Mouse (Mus musculus): Measurements from ENCODE around the gene Cenpt. TPM values are rescaled to one million over a fixed set of nuclear protein-coding genes. Genes with fewer than 3 reads are reported as not detected.
A peak's percentile ranks its signal among the peaks of the same experiment; 100 is the strongest.

Gene Cenpt
- total and polyA plus RNA-seq, 2 experiments from 2014 or later = 12.9 to 28.3 TPM

DNA sequence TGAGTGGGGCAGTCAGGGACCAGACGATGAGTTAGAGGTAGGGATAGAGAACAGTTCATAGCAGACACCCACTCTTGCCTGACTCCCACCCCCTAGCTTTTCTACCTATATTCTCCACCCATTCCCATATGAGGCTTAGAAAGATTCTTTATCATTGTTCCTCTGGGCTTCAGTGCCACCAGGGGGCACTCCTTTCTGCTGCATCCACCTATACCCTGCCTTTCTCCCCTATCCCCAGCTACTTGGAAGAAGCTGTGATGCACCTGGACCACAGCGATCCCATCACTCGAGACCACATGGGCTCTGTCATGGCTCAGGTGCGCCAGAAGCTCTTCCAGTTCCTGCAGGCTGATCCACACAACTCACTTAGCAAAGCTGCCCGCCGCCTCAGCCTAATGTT is 39.4 kb upstream of the Cenpt start:
- ATAC-seq (ENCODE audit: insufficient read depth, low read depth) (no peak), DNase-seq (ENCODE audit: low spot score) (no peak)
- no peaks in the 10 kb centered on the region for H3K27me3 ChIP-seq (ENCODE audit: control insufficient read depth, insufficient read depth, low read length)
- no peaks in the 10 kb centered on the region for H3K4me1 ChIP-seq (ENCODE audit: control insufficient read depth, insufficient read depth)
- no peak overlapping the region for H3K4me2 ChIP-seq (ENCODE audit: low read depth, low read length)
- TF ChIP-seq CTCF (IDR thresholded peaks at IDR 0.05; ENCODE audit: low read depth) = peak; percentile 40
- no peak for TF ChIP-seq EP300 (IDR thresholded peaks at IDR 0.05; ENCODE audit: low read depth)
- 85% methylated on average over 6 of the region's 6 CpGs for WGBS
- no peak overlapping the region for H3K27ac ChIP-seq (ENCODE audit: low read depth)
- no peak overlapping the region for H3K4me3 ChIP-seq (ENCODE audit: low read depth, low read length)
- peaks cover 54% of the 10 kb centered on the region for H3K36me3 ChIP-seq (replicated peaks; ENCODE audit: control insufficient read depth, insufficient read depth, low read length)
- no peaks in the 10 kb centered on the region for H3K9me3 ChIP-seq (replicated peaks; ENCODE audit: control insufficient read depth, low read length)
- H3K9ac ChIP-seq (replicated peaks; ENCODE audit: low read depth, low read length) = no peak overlapping the region

- no peaks in the 10 kb centered on the region for H3K27me3 ChIP-seq (ENCODE audit: control insufficient read depth, insufficient read depth, low read length)
- ATAC-seq (ENCODE audit: insufficient read depth, low read depth) (no peak), DNase-seq (ENCODE audit: low spot score) (no peak)
- H3K9ac ChIP-seq (replicated peaks; ENCODE audit: low read depth, low read length) = no peak overlapping the region
- H3K4me1 ChIP-seq (ENCODE audit: control insufficient read depth, insufficient read depth) = no peaks in the 10 kb centered on the region
- 89% methylated on average over 6 of the region's 6 CpGs for WGBS
- TF ChIP-seq EP300 (IDR thresholded peaks at IDR 0.05; ENCODE audit: low read depth) (no peak), CTCF (IDR thresholded peaks at IDR 0.05; ENCODE audit: low read depth) (no peak)
- H3K9me3 ChIP-seq (replicated peaks; ENCODE audit: control insufficient read depth, low read length) = no peaks in the 10 kb centered on the region
- no peak overlapping the region for H3K4me3 ChIP-seq (ENCODE audit: low read depth, low read length)
- no peak overlapping the region for H3K27ac ChIP-seq (ENCODE audit: low read depth)
- H3K4me2 ChIP-seq (ENCODE audit: low read depth, low read length) = no peak overlapping the region
- peaks cover 69% of the 10 kb centered on the region for H3K36me3 ChIP-seq (replicated peaks; ENCODE audit: control insufficient read depth, insufficient read depth, low read length)
Observed at GRCm38 (mm10) chr8:105890870-105891269, 37.8 kb upstream of the Cenpt start.

DNA sequence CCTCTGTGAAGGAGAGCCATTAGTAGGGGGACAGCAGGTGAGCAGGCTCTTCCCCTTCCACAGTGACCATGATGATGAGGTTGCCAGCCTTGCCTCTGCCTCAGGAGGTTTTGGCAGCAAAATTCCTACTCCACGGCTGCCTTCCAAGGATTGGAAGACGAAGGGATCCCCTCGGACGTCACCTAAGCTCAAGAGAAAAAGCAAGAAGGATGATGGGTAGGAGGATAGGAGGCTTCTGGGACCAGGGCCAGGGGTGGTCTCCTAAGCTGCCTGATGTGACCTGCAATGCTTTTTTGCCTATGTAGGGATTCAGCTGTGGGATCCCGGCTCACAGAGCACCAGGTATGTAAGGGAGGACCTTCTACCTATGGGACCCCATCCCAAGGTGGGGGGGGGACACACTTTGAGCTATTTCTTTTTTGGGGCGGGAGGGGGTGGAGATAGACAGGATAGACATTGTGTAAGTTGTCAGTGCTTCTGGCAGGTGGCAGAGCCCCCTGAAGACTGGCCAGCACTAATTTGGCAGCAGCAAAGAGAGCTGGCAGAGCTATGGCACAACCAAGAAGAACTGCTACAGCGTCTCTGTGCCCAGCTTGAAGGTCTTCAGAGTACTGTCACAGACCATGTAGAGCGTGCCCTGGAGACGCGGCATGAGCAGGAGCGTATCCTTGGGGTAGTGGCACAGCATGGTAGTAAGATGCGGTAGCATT is 36.8 kb upstream of the Cenpt start:
- Histone ChIP-seq H3K9ac (replicated peaks; ENCODE audit: low read depth, low read length) (no peak overlapping the region), H3K36me3 (replicated peaks; ENCODE audit: control insufficient read depth, insufficient read depth, low read length) (peaks cover 79% of the 10 kb centered on the region), H3K4me1 (ENCODE audit: control insufficient read depth, insufficient read depth) (no peaks in the 10 kb centered on the region), H3K4me2 (ENCODE audit: low read depth, low read length) (no peak overlapping the region), H3K27me3 (ENCODE audit: control insufficient read depth, insufficient read depth, low read length) (no peaks in the 10 kb centered on the region), H3K27ac (ENCODE audit: low read depth) (no peak overlapping the region), H3K4me3 (ENCODE audit: low read depth, low read length) (no peak overlapping the region), H3K9me3 (replicated peaks; ENCODE audit: control insufficient read depth, low read length) (no peaks in the 10 kb centered on the region)
- ATAC-seq (ENCODE audit: insufficient read depth, low read depth) (no peak), DNase-seq (ENCODE audit: low spot score) (no peak)
- TF ChIP-seq EP300 (IDR thresholded peaks at IDR 0.05; ENCODE audit: low read depth) (no peak), CTCF (IDR thresholded peaks at IDR 0.05; ENCODE audit: low read depth) (no peak)
- 97% methylated on average over 12 of the region's 12 CpGs for WGBS

GRCm38 (mm10) chr8:105880754-105881520 is 27.9 kb upstream of the Cenpt start, which contains the start of gene Edc4:
Gene Edc4 (plus strand): TSS chr8:105880881.
- Histone ChIP-seq H3K9ac (replicated peaks; ENCODE audit: low read depth, low read length) (peak within 1 kb of the TSS; percentile 89), H3K27ac (ENCODE audit: low read depth) (peak within 1 kb of the TSS; percentile 75), H3K4me2 (ENCODE audit: low read depth, low read length) (peak within 1 kb of the TSS; percentile 91), H3K27me3 (ENCODE audit: control insufficient read depth, insufficient read depth, low read length) (no peaks in the 10 kb centered on the region), H3K9me3 (replicated peaks; ENCODE audit: control insufficient read depth, low read length) (no peaks in the 10 kb centered on the region), H3K4me3 (ENCODE audit: low read depth, low read length) (peak within 1 kb of the TSS; percentile 87), H3K36me3 (replicated peaks; ENCODE audit: control insufficient read depth, insufficient read depth, low read length) (peaks cover 59% of the 10 kb centered on the region), H3K4me1 (ENCODE audit: control insufficient read depth, insufficient read depth) (peaks cover 8% of the 10 kb centered on the region)
- peak; percentile 82 for ATAC-seq (ENCODE audit: insufficient read depth, low read depth)
- WGBS = under 1% methylated on average over 45 of the region's 45 CpGs
- no peak for TF ChIP-seq EP300 (IDR thresholded peaks at IDR 0.05; ENCODE audit: low read depth)
- no peak for TF ChIP-seq CTCF (IDR thresholded peaks at IDR 0.05; ENCODE audit: low read depth)
- peak; percentile 64 for DNase-seq (ENCODE audit: low spot score)

GRCm38 (mm10) chr8:105874301-105874700 is 21.2 kb upstream of the Cenpt start:
- Histone ChIP-seq H3K4me2 (ENCODE audit: low read depth, low read length) (peak overlapping the region; percentile 40), H3K27me3 (ENCODE audit: control insufficient read depth, insufficient read depth, low read length) (no peaks in the 10 kb centered on the region), H3K36me3 (replicated peaks; ENCODE audit: control insufficient read depth, insufficient read depth, low read length) (peaks cover 46% of the 10 kb centered on the region), H3K9me3 (replicated peaks; ENCODE audit: control insufficient read depth, low read length) (no peaks in the 10 kb centered on the region), H3K4me3 (ENCODE audit: low read depth, low read length) (no peak overlapping the region), H3K9ac (replicated peaks; ENCODE audit: low read depth, low read length) (peak overlapping the region; percentile 8; the same call in 1 of the 2 replicates), H3K27ac (ENCODE audit: low read depth) (peak overlapping the region; percentile 91), H3K4me1 (ENCODE audit: control insufficient read depth, insufficient read depth) (peaks cover 31% of the 10 kb centered on the region)
- no peak for TF ChIP-seq EP300 (IDR thresholded peaks at IDR 0.05; ENCODE audit: low read depth)
- TF ChIP-seq CTCF (IDR thresholded peaks at IDR 0.05; ENCODE audit: low read depth) = no peak
- ATAC-seq (ENCODE audit: insufficient read depth, low read depth) (peak; percentile 92), DNase-seq (ENCODE audit: low spot score) (peak; percentile 85)
- 25% methylated on average over 6 of the region's 6 CpGs for WGBS
